Mouse (Mus musculus): ENCODE measurements at regions not wholly inside any gene's neighbourhood (a gene's known extent, or its start where the extent isn't known, plus 50 kb on each side); places are given as distances from the start of the nearest gene placed in this dataset.
"Not testable (repeated sequence)": the region's sequence is repeated elsewhere in the genome, so short reads cannot be mapped to it uniquely, and the experiment has no call there.

DNA sequence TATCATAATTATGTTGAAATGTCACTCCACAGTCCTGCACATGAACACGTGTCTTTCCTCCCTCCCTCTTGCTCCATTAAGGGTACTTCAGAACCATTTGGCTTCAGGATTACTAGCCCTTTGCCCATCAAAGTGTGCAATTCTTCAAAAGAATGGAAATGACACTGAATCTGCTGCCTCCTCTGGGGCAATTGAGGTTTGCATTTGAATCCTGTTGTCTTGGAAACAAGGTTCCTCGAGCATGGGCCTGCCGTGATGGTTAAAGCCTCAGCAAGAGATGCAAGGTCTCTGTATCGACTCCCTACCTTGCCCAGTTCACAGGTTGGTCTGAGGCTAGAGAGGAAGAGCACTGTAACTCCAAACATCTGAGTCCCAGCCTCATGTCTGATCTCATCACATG lies 136.0 kb downstream of the Sptssa start:
- no peak for DNase-seq (ENCODE audit: extremely low spot score in 1 of 2, low spot score in 1 of 2)

DNA sequence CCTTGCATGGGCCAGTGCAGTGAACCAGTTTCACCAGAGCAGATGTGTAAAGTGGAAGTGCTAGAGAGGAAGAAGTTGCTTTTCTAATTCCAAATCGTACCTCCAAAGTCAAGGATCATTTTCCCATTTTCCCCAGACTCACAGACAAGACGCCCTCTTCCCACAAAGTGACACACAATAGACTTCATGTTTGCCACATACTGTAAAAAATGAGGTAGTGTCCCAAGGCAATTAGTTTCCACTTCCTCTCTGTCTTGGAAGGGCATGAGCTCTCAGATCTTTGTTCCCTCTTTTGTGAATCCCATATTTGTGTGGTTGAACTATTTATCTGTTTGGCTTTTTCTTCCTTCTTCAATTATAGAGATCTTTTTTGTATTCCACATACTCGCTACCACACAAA lies 137.0 kb downstream of the Sptssa start:
- no peak for DNase-seq (ENCODE audit: extremely low spot score in 1 of 2, low spot score in 1 of 2)

- no peak for DNase-seq (ENCODE audit: extremely low spot score in 1 of 2, low spot score in 1 of 2)
Observed at GRCm38 (mm10) chr12:54517265-54517664, 139.1 kb downstream of the Sptssa start.

- DNase-seq (ENCODE audit: extremely low spot score in 1 of 2, low spot score in 1 of 2) = no peak
Observed at GRCm38 (mm10) chr12:54516463-54516862, 139.9 kb downstream of the Sptssa start.

DNA sequence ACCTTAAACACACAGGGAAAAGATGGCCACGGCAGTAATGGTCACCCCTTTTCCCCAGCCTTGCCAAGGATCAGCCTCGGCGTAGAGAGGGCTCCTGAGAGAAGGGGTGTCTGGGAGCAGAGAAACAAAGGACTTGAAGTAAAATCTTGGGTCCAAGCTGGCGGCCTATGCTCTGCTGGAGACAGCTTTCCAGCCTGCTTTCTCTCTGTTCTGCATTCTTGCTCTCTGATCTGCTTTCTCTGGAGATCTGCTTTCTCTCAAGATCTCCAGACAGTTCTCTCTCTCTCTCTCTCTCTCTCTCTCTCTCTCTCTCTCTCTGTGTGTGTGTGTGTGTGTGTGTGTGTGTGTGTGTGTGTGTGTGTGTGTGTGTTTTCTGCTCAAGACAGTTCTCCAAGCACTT lies 140.3 kb downstream of the Sptssa start:
- DNase-seq (ENCODE audit: extremely low spot score in 1 of 2, low spot score in 1 of 2) = not testable (repeated sequence)

GRCm38 (mm10) chr12:54509903-54510302 lies 146.5 kb downstream of the Sptssa start:
- DNase-seq (ENCODE audit: extremely low spot score in 1 of 2, low spot score in 1 of 2) = no peak

DNA sequence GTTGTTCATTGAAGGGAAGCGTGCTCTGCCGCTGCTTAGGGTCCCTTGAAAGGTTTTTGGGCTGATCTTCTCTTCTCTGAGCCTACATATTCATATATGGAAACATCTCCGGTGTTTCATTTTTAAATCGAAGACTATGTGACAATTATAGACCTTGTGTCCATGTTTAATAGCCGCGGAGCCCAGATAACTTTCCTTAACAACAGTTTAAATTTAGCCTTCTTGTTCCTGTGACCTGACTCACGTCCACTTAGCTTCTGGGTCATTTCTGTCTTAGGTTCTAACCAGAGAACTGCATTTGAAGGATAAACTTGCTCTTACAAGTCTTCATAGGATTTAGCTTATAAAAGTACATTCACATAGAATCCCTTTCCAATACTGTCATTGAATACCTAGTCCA lies 153.6 kb downstream of the Sptssa start:
- DNase-seq (ENCODE audit: extremely low spot score in 1 of 2, low spot score in 1 of 2) = no peak

- no peak for DNase-seq (ENCODE audit: extremely low spot score in 1 of 2, low spot score in 1 of 2)
Observed at GRCm38 (mm10) chr12:54499963-54500362, 156.4 kb downstream of the Sptssa start.

- no peak for DNase-seq (ENCODE audit: extremely low spot score in 1 of 2, low spot score in 1 of 2)
Observed at GRCm38 (mm10) chr12:54495701-54496374, 160.5 kb downstream of the Sptssa start.

DNA sequence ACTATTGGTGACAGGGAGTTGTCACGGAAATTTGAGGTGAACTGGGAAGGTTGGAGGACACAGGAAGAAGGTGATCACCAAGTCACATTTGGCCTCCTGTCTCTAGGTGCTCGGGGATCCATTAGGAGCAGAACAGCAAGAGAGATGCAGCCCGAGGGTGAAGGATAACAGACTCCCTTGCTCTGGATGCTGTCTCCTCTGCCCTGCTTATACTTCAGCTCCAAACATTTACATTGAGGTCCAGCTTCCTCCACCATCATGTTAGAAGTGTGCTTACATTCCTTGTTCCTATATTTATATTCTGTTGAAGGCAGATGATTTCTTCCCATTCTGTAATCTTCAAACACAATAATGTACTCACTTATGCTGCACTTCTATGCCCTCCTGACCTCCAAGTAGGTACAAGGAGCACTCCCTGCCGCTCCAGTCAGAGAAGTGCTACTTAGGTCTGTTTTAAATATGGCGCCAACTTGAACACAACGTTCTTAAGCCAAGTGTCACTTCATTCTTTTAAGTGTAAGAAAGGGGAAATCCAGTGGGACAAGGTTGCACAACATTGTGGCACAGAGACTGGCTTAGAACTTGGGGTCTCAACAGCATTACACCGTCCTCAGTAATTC lies 161.5 kb downstream of the Sptssa start:
- no peak for DNase-seq (ENCODE audit: extremely low spot score in 1 of 2, low spot score in 1 of 2)

DNA sequence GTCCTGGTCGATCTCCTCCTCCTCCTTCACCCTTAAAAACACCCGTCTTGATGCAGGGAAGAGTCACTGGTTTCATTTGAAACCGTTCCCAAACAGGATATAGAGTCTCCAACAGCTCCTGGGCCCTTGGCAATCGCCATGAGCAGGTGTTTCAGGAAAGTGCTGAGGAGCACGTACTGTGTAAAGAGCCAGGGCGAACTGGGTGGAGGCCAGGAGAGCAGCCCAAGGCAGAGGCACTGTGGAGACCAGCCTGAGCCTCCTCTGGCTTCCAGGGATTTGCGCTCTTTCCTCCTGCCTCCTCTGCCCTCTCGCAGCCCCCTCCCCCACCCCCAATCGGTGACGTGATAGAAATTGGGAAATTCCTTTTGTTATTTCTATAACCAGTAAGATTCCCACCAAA lies 163.6 kb downstream of the Sptssa start:
- no peak for DNase-seq (ENCODE audit: extremely low spot score in 1 of 2, low spot score in 1 of 2)

- no peak for DNase-seq (ENCODE audit: extremely low spot score in 1 of 2, low spot score in 1 of 2)
Observed at GRCm38 (mm10) chr12:54490460-54490859, 165.9 kb downstream of the Sptssa start.

- DNase-seq (ENCODE audit: extremely low spot score in 1 of 2, low spot score in 1 of 2) = peak; percentile 53 to 77
Observed at GRCm38 (mm10) chr12:54489675-54490074, 166.7 kb downstream of the Sptssa start.

GRCm38 (mm10) chr12:54487689-54488088 lies 168.7 kb downstream of the Sptssa start:
- DNase-seq (ENCODE audit: extremely low spot score in 1 of 2, low spot score in 1 of 2) = no peak

GRCm38 (mm10) chr12:54482020-54482419 lies 174.4 kb downstream of the Sptssa start:
- no peak for DNase-seq (ENCODE audit: extremely low spot score in 1 of 2, low spot score in 1 of 2)

GRCm38 (mm10) chr12:54479841-54480240 lies 176.5 kb downstream of the Sptssa start:
- no peak for DNase-seq (ENCODE audit: extremely low spot score in 1 of 2, low spot score in 1 of 2)

DNA sequence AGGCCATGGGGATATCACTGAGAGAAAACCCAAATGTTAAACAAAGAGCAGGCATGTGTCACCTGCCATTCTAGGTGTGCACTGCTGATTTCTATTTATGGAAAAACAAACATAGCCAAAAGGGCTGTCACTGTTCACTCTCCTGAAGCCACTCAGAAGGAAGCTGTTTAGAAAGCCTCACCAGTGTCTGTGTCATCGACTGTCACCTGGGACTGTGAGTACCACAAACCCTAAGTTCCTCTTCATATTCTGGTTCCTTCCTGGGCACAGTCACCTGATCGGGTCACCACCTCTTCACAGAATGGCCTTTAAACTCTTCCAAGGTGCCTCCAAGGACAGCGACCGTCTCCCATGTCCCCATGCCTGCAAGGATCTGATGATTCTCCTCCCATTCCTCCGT lies 183.5 kb downstream of the Sptssa start:
- no peak for DNase-seq (ENCODE audit: extremely low spot score in 1 of 2, low spot score in 1 of 2)

DNA sequence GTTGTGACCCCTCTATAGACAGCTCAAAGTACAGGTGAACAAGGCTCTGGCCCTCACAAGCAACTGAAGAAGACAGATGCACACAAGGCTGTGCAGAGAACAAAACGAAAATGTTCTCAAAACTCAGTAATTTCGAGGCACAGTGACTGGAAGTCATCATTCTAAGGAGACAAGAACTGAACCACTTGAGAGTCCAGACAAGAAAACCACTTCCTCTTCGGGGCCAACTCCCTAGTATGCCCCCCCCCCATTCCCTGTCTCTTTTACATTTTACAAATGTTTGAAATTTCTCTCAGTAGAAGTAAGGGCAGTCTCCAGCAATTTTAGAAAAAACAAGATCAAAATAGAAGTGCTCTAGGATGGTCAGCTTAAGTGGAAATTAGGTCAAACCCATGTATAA lies 184.0 kb downstream of the Sptssa start:
- no peak for DNase-seq (ENCODE audit: extremely low spot score in 1 of 2, low spot score in 1 of 2)

GRCm38 (mm10) chr12:54467635-54468034 lies 188.7 kb downstream of the Sptssa start:
- no peak for DNase-seq (ENCODE audit: extremely low spot score in 1 of 2, low spot score in 1 of 2)

- DNase-seq (ENCODE audit: extremely low spot score in 1 of 2, low spot score in 1 of 2) = no peak
Observed at GRCm38 (mm10) chr12:54463806-54464205, 192.6 kb downstream of the Sptssa start.

GRCm38 (mm10) chr12:54461411-54461810 lies 195.0 kb downstream of the Sptssa start:
- no peak for DNase-seq (ENCODE audit: extremely low spot score in 1 of 2, low spot score in 1 of 2)

DNA sequence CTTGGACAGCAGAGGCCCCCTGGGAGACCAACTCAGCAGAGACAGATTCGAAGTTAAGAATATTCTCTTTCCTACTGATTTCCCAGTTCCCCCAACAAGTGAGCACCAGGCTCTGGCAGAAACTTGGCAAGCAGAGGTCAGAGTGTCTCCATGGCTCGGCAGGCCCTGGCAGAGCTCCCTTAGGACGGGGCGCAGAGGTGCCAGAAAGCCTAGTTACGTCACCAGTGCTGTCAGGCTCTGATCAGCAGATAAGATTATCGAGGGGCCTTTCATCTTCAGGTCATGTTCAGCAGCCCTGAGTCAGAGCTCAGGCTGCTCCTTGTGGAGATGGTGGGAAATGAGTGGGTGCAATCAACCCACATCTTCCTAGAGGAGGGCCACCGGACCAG lies 196.2 kb downstream of the Sptssa start:
- no peak for DNase-seq (ENCODE audit: extremely low spot score in 1 of 2, low spot score in 1 of 2)

Measured in layer of hippocampus, postnatal 25 days (tissue).